In the genomic region with DNA sequence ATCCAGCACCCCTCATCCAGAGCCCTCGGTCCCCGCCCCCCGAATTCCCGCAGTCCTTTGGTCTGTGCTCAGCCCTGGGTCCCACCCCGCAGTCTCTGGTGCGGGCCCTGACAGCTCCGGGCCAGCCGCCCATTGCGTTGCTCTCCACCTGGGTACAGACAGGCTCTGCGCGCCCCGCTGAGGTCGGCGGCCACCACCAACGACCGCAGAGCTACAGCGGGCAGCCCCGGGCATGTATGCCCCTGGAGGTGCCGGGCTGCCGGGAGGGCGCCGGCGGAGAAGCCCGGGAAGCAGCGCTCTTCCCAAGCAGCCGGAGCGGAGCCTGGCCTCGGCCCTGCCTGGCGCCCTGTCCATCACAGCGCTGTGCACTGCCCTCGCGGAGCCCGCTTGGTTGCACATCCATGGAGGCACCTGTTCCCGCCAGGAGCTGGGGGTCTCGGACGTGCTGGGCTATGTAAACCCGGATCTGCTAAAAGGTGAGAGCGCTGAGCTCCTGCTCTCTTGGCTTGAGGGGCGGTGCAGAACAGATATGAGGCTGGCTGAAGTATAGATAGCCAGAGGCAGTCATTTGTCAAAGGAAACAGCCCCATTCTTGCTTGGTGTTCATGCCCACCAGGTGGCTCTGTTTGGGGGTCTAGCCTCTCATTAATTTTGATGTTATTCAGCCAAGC, we compare ENCODE assay signal across 8 mouse cellular contexts. TPM values are rescaled to one million over a fixed set of nuclear protein-coding genes. Genes with fewer than 3 reads are reported as not detected.
DNase-seq lines count a peak whose midpoint lies in the region; ATAC-seq lines count a peak whose summit lies in the region.

No protein-coding gene starts in this region.

- H3K36me3 ChIP-seq in intestine, embryonic 14.5 days (ENCODE audit: control insufficient read depth, insufficient read depth, low read length) = peaks cover 41% of the 10 kb centered on the region
- H3K36me3 ChIP-seq in midbrain, embryonic 11.5 days (ENCODE audit: control insufficient read depth, insufficient read depth, low read length) = no peaks in the 10 kb centered on the region

- DNase-seq in T-cell, adult 2 months (ENCODE audit: low spot score) = peak; percentile 45
- peak; percentile 74 to 77 for DNase-seq in cerebellum, postnatal 10 days
- DNase-seq in frontal cortex, postnatal 36 days (ENCODE audit: low spot score in 2 of 2) = peak; percentile 26 to 51
- peak; percentile 77 for DNase-seq in intestine, embryonic 14.5 days (ENCODE audit: low spot score)
- peak; percentile 57 for DNase-seq in left cerebral cortex, postnatal 4 days
- DNase-seq in midbrain, embryonic 11.5 days (ENCODE audit: low spot score, missing footprints) = no peak
- DNase-seq in spleen, adult 12 weeks (ENCODE audit: low spot score) = peak; percentile 46

- intact Hi-C loops in left cerebral cortex, postnatal 4 days (cut with DNase I) = no loop called here

- H3K4me2 ChIP-seq in intestine, embryonic 14.5 days (ENCODE audit: low read length) = peak overlapping the region; percentile 94
- H3K4me2 ChIP-seq in midbrain, embryonic 11.5 days = peak overlapping the region; percentile 71

- peak; percentile 76 for ATAC-seq in intestine, embryonic 14.5 days (replicated peaks; ENCODE audit: low FRiP score, low TSS enrichment, low read depth)
- peak; percentile 67 for ATAC-seq in midbrain, embryonic 11.5 days (ENCODE audit: low FRiP score)
- no peak for ATAC-seq in monocyte, adult 5-6 weeks (replicated peaks; ENCODE audit: insufficient number of reproducible peaks, low FRiP score, low TSS enrichment, poor library complexity, severe bottlenecking)

- WGBS in intestine, embryonic 14.5 days = 1% methylated on average over 39 of the region's 39 CpGs
- 2% methylated on average over 39 of the region's 39 CpGs for WGBS in midbrain, embryonic 11.5 days

- peak overlapping the region; percentile 33; the same call in 1 of the 2 replicates for H3K27ac ChIP-seq in intestine, embryonic 14.5 days (ENCODE audit: low read depth)
- H3K27ac ChIP-seq in midbrain, embryonic 11.5 days (ENCODE audit: low read depth, low read length) = no peak overlapping the region; the same call in 1 of the 2 replicates

- peaks cover 16% of the 10 kb centered on the region for H3K4me1 ChIP-seq in intestine, embryonic 14.5 days (replicated peaks; ENCODE audit: control insufficient read depth, insufficient read depth, low read length)
- H3K4me1 ChIP-seq in midbrain, embryonic 11.5 days (ENCODE audit: control insufficient read depth, insufficient read depth, low read length) = peaks cover 14% of the 10 kb centered on the region

- peak overlapping the region; percentile 71 for H3K4me3 ChIP-seq in intestine, embryonic 14.5 days (ENCODE audit: low read depth, low read length)
- H3K4me3 ChIP-seq in midbrain, embryonic 11.5 days (ENCODE audit: low read depth, low read length) = peak overlapping the region; percentile 73

- H3K9ac ChIP-seq in intestine, embryonic 14.5 days (ENCODE audit: low read length) = peak overlapping the region; percentile 79
- peak overlapping the region; percentile 79 for H3K9ac ChIP-seq in midbrain, embryonic 11.5 days (ENCODE audit: low read length)

- H3K27me3 ChIP-seq in intestine, embryonic 14.5 days (replicated peaks; ENCODE audit: control insufficient read depth, insufficient read depth, low read length) = no peaks in the 10 kb centered on the region
- no peaks in the 10 kb centered on the region for H3K27me3 ChIP-seq in midbrain, embryonic 11.5 days (ENCODE audit: control insufficient read depth, insufficient read depth, low read length)

- no peaks in the 10 kb centered on the region for H3K9me3 ChIP-seq in intestine, embryonic 14.5 days (ENCODE audit: control insufficient read depth, low read length)
- no peaks in the 10 kb centered on the region for H3K9me3 ChIP-seq in midbrain, embryonic 11.5 days (ENCODE audit: control insufficient read depth, low read length)

RNA-seq across cellular contexts. Expression of a gene that starts 0.8 kb away (rescaled TPM):
- polyA plus RNA-seq in intestine, embryonic 14.5 days (2014; fragmentation: Nextera tagmentation; extraction: Ambion mirVana) = 20.4 and 21.5 TPM in 2 replicates
- 100 to 1,000 TPM; 106 TPM for total RNA-seq in left cerebral cortex, postnatal 4 days (2021)
- polyA plus RNA-seq in midbrain, embryonic 11.5 days (2014; fragmentation: Nextera tagmentation; extraction: Ambion mirVana) = 24.6 and 26.4 TPM in 2 replicates
- 43.9 to 86.2 TPM (median 50.4 TPM) in 3 replicates for total RNA-seq in monocyte, adult 5-6 weeks (2017)

RNA-seq across cellular contexts. Expression of a gene that starts 0.9 kb away (rescaled TPM):
- polyA plus RNA-seq in intestine, embryonic 14.5 days (2014; fragmentation: Nextera tagmentation; extraction: Ambion mirVana) = 62.6 and 64.7 TPM in 2 replicates
- total RNA-seq in left cerebral cortex, postnatal 4 days (2021) = 10 to 100 TPM; 49.3 to 59.6 TPM
- polyA plus RNA-seq in midbrain, embryonic 11.5 days (2014; fragmentation: Nextera tagmentation; extraction: Ambion mirVana) = 56.6 and 60.3 TPM in 2 replicates
- 24.8 to 32.6 TPM (median 28.7 TPM) in 3 replicates for total RNA-seq in monocyte, adult 5-6 weeks (2017)

RNA-seq across cellular contexts. Expression of a gene that starts 21.5 kb away (rescaled TPM):
- 93.8 and 94.5 TPM in 2 replicates for polyA plus RNA-seq in intestine, embryonic 14.5 days (2014; fragmentation: Nextera tagmentation; extraction: Ambion mirVana)
- 100 to 1,000 TPM; 147 to 164 TPM for total RNA-seq in left cerebral cortex, postnatal 4 days (2021)
- 85.0 and 86.4 TPM in 2 replicates for polyA plus RNA-seq in midbrain, embryonic 11.5 days (2014; fragmentation: Nextera tagmentation; extraction: Ambion mirVana)
- total RNA-seq in monocyte, adult 5-6 weeks (2017) = 76.8 to 93.7 TPM (median 93.1 TPM) in 3 replicates

RNA-seq across cellular contexts. Expression of a gene that starts 40.3 kb away (rescaled TPM):
- polyA plus RNA-seq in intestine, embryonic 14.5 days (2014; fragmentation: Nextera tagmentation; extraction: Ambion mirVana) = 67.8 and 77.2 TPM in 2 replicates
- 100 to 1,000 TPM; 106 to 111 TPM for total RNA-seq in left cerebral cortex, postnatal 4 days (2021)
- polyA plus RNA-seq in midbrain, embryonic 11.5 days (2014; fragmentation: Nextera tagmentation; extraction: Ambion mirVana) = 99.9 and 100 TPM in 2 replicates
- 146 to 205 TPM (median 156 TPM) in 3 replicates for total RNA-seq in monocyte, adult 5-6 weeks (2017)

RNA-seq across cellular contexts. Expression of a gene that starts 40.4 kb away (rescaled TPM):
- 2.0 and 2.2 TPM in 2 replicates for polyA plus RNA-seq in intestine, embryonic 14.5 days (2014; fragmentation: Nextera tagmentation; extraction: Ambion mirVana)
- total RNA-seq in left cerebral cortex, postnatal 4 days (2021) = under 1 TPM; 0.62 to 0.72 TPM
- 3.2 and 3.5 TPM in 2 replicates for polyA plus RNA-seq in midbrain, embryonic 11.5 days (2014; fragmentation: Nextera tagmentation; extraction: Ambion mirVana)
- total RNA-seq in monocyte, adult 5-6 weeks (2017) = 1.1 to 3.4 TPM (median 2.5 TPM) in 3 replicates
